Mouse (Mus musculus) liver, embryonic 13.5 days (tissue): ENCODE data around the gene Syndig1. TPM values are rescaled to one million over a fixed set of nuclear protein-coding genes. Genes with fewer than 3 reads are reported as not detected.

ENCODE experiments used
- ATAC-seq: fragments of 200-750 bp; cut with Nextera tagmentation; 2 replicates; pipeline ENCODE4 v1.8.0; 2017; ENCODE audit warnings: low read depth, mild to moderate bottlenecking, moderate number of reproducible peaks, moderate library complexity
- DNase-seq: peaks from one replicate; pipeline ENCODE4 v3.0.0; 2022
- H3K27ac ChIP-seq: fragments of 300-500 bp; sonication (generic); 2 replicates; pipeline ENCODE4 v1.5.1; 2015; ENCODE audit warnings: moderate library complexity, mild to moderate bottlenecking, inconsistent platforms
- H3K27me3 ChIP-seq: fragments of 300-500 bp; sonication (generic); 2 replicates; pipeline ENCODE4 v1.6.1; 2015; ENCODE audit warnings: mild to moderate bottlenecking, inconsistent platforms
- H3K36me3 ChIP-seq: fragments of 300-500 bp; sonication (generic); 2 replicates; pipeline ENCODE4 v1.6.1; 2015; ENCODE audit warnings: mild to moderate bottlenecking, inconsistent platforms
- H3K4me1 ChIP-seq: fragments of 300-500 bp; sonication (generic); replicated peaks from 2 replicates; pipeline ENCODE4 v1.6.1; 2015; ENCODE audit warnings: inconsistent platforms
- H3K4me2 ChIP-seq: fragments of 300-500 bp; sonication (generic); 2 replicates; pipeline ENCODE4 v1.6.1; 2015; ENCODE audit warnings: inconsistent platforms, mild to moderate bottlenecking, moderate library complexity
- H3K4me3 ChIP-seq: fragments of 300-500 bp; sonication (generic); replicated peaks from 2 replicates; pipeline ENCODE4 v1.5.1; 2015; ENCODE audit warnings: mild to moderate bottlenecking, inconsistent platforms
- H3K9ac ChIP-seq: fragments of 300-500 bp; sonication (generic); 2 replicates; pipeline ENCODE4 v1.6.1; 2015; ENCODE audit warnings: mild to moderate bottlenecking, inconsistent platforms
- H3K9me3 ChIP-seq: fragments of 300-500 bp; sonication (generic); replicated peaks from 2 replicates; pipeline ENCODE4 v1.6.1; 2016; ENCODE audit warnings: inconsistent platforms
- WGBS: fragments of 180-500 bp; shearing (Covaris S2); methylation state at CpG from one replicate; pipeline ENCODE4 v1.1.7; 2015; ENCODE audit not compliant: insufficient replicate concordance; 5-methylcytosine and 5-hydroxymethylcytosine counted together
- polyA plus RNA-seq: library from polyadenylated mRNA; unstranded; fragments of >200 nt; fragmentation: Nextera tagmentation; extraction: Ambion mirVana; gene quantifications from 2 replicates; pipeline ENCODE4 v1.2.1, GENCODE M21; 2015

Gene Syndig1
- polyA plus RNA-seq, 1 experiment from 2014 or later = 0.50 TPM

DNA sequence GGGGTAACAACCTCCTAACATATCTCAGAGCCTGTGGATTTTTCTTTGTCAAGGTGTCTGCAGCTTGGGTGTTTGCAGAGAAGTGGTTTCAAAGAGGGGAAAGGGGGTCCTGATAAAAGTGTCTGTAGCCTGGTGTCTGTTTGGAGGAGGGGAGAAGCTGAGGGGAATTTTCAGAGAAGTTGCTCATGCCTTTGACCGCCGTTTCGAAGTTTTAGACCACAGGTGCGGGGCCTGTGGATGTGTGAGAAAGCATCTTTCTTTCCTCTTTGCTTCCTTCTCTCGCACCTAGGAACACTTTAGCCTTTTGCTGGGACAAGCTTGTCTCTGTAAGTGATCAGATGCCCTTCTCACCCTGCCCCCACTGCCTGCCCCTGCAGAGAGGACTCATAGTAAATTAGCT lies 3.3 kb downstream of the Syndig1 start:
- ATAC-seq = no peak
- Histone ChIP-seq H3K9me3 (no peaks in the 10 kb centered on the region), H3K4me1 (no peaks in the 10 kb centered on the region), H3K36me3 (no peaks in the 10 kb centered on the region), H3K27ac (no peak overlapping the region), H3K4me2 (no peak overlapping the region), H3K9ac (no peak overlapping the region), H3K27me3 (peaks cover 43% of the 10 kb centered on the region), H3K4me3 (no peak overlapping the region)
- WGBS = 2% methylated on average over 5 of the region's 5 CpGs
- no peak for DNase-seq

- ATAC-seq = no peak
- Histone ChIP-seq H3K4me2 (no peak overlapping the region), H3K36me3 (no peaks in the 10 kb centered on the region), H3K4me1 (no peaks in the 10 kb centered on the region), H3K27ac (no peak overlapping the region), H3K9me3 (no peaks in the 10 kb centered on the region), H3K4me3 (no peak overlapping the region), H3K9ac (no peak overlapping the region), H3K27me3 (peaks cover 29% of the 10 kb centered on the region)
- WGBS = 67% methylated on average over 1 of the region's 1 CpGs
- DNase-seq = no peak
Measured at GRCm38 (mm10) chr2:149835091-149835490, 6.1 kb downstream of the Syndig1 start.

DNA sequence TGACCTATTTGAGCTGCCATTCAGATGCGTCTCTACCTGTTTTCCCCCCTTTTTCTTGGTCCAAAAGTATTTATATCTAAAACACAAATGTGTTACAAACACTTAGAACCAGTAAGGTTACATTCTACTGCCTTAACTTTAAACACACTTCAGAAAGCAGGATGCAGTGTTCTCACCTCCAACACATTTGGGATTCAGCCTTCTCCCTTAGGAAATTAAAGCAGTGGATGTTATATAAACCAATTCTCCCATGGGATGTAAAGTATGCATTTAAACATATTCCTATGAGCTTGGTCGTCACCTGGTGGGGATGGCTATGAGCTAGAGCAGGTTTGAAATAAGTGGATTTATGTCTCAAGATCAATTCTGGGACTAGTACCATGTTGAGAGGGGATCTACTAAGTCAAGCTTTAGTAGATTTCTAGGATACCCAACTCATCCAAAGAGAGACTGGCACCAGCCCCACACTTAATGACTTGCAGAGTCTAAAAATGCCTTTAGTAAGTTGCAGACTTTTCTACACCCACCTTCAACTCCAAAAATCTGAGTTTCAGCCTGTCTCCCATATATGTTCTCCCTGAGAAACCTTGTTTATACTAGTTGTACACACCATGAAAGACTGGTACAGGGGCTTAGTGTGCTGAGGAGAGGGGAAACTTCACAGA lies 7.6 kb downstream of the Syndig1 start:
- no peak overlapping the region for H3K4me2 ChIP-seq
- 50% methylated on average over 2 of the region's 2 CpGs for WGBS
- no peak for DNase-seq
- no peaks in the 10 kb centered on the region for H3K9me3 ChIP-seq
- H3K9ac ChIP-seq = no peak overlapping the region
- H3K4me1 ChIP-seq = no peaks in the 10 kb centered on the region
- no peaks in the 10 kb centered on the region for H3K36me3 ChIP-seq
- H3K27ac ChIP-seq = no peak overlapping the region
- ATAC-seq = no peak
- no peak overlapping the region for H3K4me3 ChIP-seq
- H3K27me3 ChIP-seq = peaks cover 14% of the 10 kb centered on the region

- ATAC-seq = no peak
- Histone ChIP-seq H3K4me1 (no peaks in the 10 kb centered on the region), H3K27ac (no peak overlapping the region), H3K4me3 (no peak overlapping the region), H3K36me3 (no peaks in the 10 kb centered on the region), H3K27me3 (no peaks in the 10 kb centered on the region), H3K4me2 (no peak overlapping the region), H3K9me3 (no peaks in the 10 kb centered on the region), H3K9ac (no peak overlapping the region)
- DNase-seq = no peak
- WGBS = 57% methylated on average over 2 of the region's 2 CpGs
Measured at GRCm38 (mm10) chr2:149839666-149840065, 10.7 kb downstream of the Syndig1 start.

DNA sequence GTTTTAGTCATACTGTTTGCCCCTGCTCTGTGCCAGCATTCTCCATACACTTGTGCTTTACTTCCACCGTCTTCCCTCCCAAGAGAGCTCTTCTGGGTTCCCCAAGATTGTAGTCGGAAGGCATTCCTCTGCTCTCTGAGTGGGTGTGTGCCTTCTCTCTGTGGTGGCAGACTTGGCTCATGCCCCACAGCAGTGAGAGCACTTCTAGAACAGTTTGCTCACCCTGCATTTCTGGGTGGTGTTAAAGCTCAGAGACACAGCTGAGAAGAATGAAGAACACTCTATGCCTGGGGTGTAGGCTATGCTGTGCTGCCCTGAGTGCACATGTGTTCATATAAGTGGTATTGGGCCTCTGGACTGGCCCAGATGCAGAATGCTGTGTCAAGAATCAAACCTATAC lies 15.6 kb downstream of the Syndig1 start:
- 36% methylated on average over 2 of the region's 2 CpGs for WGBS
- no peak overlapping the region for H3K4me2 ChIP-seq
- ATAC-seq (no peak), DNase-seq (no peak)
- no peak overlapping the region for H3K4me3 ChIP-seq
- H3K36me3 ChIP-seq = no peaks in the 10 kb centered on the region
- no peak overlapping the region for H3K9ac ChIP-seq
- no peaks in the 10 kb centered on the region for H3K9me3 ChIP-seq
- no peaks in the 10 kb centered on the region for H3K27me3 ChIP-seq
- no peak overlapping the region for H3K27ac ChIP-seq
- no peaks in the 10 kb centered on the region for H3K4me1 ChIP-seq

DNA sequence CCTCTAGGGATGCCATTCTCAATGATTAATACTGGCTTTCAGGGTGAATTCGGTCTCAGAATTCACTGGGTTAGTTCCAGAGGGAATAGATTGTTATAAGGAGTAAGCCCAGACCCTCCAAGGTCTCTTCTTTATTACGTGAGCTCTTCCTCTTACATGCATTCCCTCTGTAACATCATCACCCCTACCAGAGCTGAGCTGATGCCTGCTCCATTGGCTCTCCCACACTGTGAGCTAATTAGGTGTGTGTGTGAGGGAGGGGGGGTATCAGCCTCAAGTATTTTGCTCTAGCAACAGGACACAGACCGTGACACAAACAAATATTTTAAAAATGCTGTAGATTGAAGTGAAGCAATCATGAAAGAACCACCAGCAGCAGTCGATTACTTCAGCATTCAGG lies 19.8 kb downstream of the Syndig1 start:
- no peaks in the 10 kb centered on the region for H3K9me3 ChIP-seq
- ATAC-seq = no peak
- no peaks in the 10 kb centered on the region for H3K4me1 ChIP-seq
- H3K27ac ChIP-seq = no peak overlapping the region
- H3K4me3 ChIP-seq = no peak overlapping the region
- WGBS = 40% methylated on average over 4 of the region's 4 CpGs
- no peak overlapping the region for H3K9ac ChIP-seq
- H3K4me2 ChIP-seq = no peak overlapping the region
- no peak for DNase-seq
- no peaks in the 10 kb centered on the region for H3K27me3 ChIP-seq
- no peaks in the 10 kb centered on the region for H3K36me3 ChIP-seq

DNA sequence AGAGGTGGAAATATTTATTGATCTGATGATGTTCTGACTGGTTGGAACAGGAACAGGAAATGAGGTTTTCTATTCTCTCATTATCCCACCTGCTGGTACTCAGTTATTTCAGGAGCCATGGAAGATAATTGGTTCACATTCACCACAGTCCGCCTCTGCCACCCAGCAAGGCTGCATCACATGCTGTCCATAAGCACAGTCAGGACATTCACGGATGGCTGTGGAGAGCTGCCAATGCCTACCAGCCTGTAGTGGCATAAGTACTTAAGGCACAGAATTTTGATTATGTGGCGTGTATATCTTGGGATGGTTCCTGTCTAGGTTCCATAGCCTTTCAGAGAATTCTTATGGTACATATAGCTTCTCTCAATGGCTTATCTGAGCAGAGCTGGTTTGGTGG lies 32.0 kb downstream of the Syndig1 start:
- H3K4me1 ChIP-seq = no peaks in the 10 kb centered on the region
- ATAC-seq (no peak), DNase-seq (no peak)
- H3K27ac ChIP-seq = no peak overlapping the region
- H3K9ac ChIP-seq = no peak overlapping the region
- H3K9me3 ChIP-seq = no peaks in the 10 kb centered on the region; the same call in 1 of the 2 replicates
- no peak overlapping the region for H3K4me3 ChIP-seq
- H3K27me3 ChIP-seq = no peaks in the 10 kb centered on the region
- no peaks in the 10 kb centered on the region for H3K36me3 ChIP-seq
- 71% methylated on average over 3 of the region's 3 CpGs for WGBS
- no peak overlapping the region for H3K4me2 ChIP-seq

GRCm38 (mm10) chr2:149865914-149866435 lies 37.0 kb downstream of the Syndig1 start:
- ATAC-seq (no peak), DNase-seq (no peak)
- no peaks in the 10 kb centered on the region for H3K36me3 ChIP-seq
- WGBS = 61% methylated on average over 5 of the region's 5 CpGs
- no peak overlapping the region for H3K9ac ChIP-seq
- no peak overlapping the region for H3K27ac ChIP-seq
- no peak overlapping the region for H3K4me3 ChIP-seq
- H3K4me2 ChIP-seq = no peak overlapping the region
- no peaks in the 10 kb centered on the region; the same call in 1 of the 2 replicates for H3K9me3 ChIP-seq
- H3K4me1 ChIP-seq = no peaks in the 10 kb centered on the region
- no peaks in the 10 kb centered on the region for H3K27me3 ChIP-seq

- H3K4me2 ChIP-seq = no peak overlapping the region
- H3K4me3 ChIP-seq = no peak overlapping the region
- no peak overlapping the region for H3K27ac ChIP-seq
- H3K9ac ChIP-seq = no peak overlapping the region
- no peaks in the 10 kb centered on the region for H3K4me1 ChIP-seq
- H3K9me3 ChIP-seq = no peaks in the 10 kb centered on the region; the same call in 1 of the 2 replicates
- 49% methylated on average over 2 of the region's 2 CpGs for WGBS
- DNase-seq (no peak), ATAC-seq (no peak)
- no peaks in the 10 kb centered on the region for H3K36me3 ChIP-seq
- H3K27me3 ChIP-seq = no peaks in the 10 kb centered on the region
Measured at GRCm38 (mm10) chr2:149870496-149870895, 41.5 kb downstream of the Syndig1 start.

DNA sequence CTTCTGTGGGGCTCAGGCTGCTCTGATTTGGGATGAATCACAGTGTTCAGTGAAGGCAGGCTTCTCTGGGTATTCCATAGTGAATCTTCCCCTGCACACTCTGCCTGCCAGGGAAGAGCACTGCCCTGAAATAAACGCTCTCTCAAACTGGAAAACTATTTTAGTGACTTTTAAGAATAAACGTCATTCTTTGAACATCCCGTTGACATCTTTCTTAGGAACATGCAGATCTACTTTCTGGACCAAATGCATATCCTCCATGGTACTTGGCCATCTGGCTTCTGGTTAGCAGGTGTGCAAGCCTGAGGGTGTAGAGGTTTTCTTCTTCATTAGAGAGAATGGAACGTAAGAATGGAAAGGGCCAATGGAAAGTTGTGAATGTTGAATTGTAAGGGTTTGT lies 43.5 kb downstream of the Syndig1 start:
- Histone ChIP-seq H3K4me1 (no peaks in the 10 kb centered on the region), H3K9ac (no peak overlapping the region), H3K9me3 (no peaks in the 10 kb centered on the region), H3K27me3 (no peaks in the 10 kb centered on the region), H3K4me3 (no peak overlapping the region), H3K4me2 (no peak overlapping the region), H3K36me3 (no peaks in the 10 kb centered on the region), H3K27ac (no peak overlapping the region)
- DNase-seq (no peak), ATAC-seq (no peak)
- 62% methylated on average over 4 of the region's 4 CpGs for WGBS

GRCm38 (mm10) chr2:149873346-149873745 lies 44.3 kb downstream of the Syndig1 start:
- ATAC-seq (no peak), DNase-seq (no peak)
- no peaks in the 10 kb centered on the region for H3K9me3 ChIP-seq
- no peak overlapping the region for H3K9ac ChIP-seq
- no peak overlapping the region for H3K4me3 ChIP-seq
- no peak overlapping the region for H3K27ac ChIP-seq
- no peaks in the 10 kb centered on the region for H3K36me3 ChIP-seq
- no peak overlapping the region for H3K4me2 ChIP-seq
- H3K4me1 ChIP-seq = no peaks in the 10 kb centered on the region
- H3K27me3 ChIP-seq = no peaks in the 10 kb centered on the region
- 63% methylated on average over 3 of the region's 3 CpGs for WGBS

- DNase-seq (no peak), ATAC-seq (no peak)
- H3K4me1 ChIP-seq = no peaks in the 10 kb centered on the region
- H3K36me3 ChIP-seq = no peaks in the 10 kb centered on the region
- no peaks in the 10 kb centered on the region for H3K27me3 ChIP-seq
- WGBS = 35% methylated on average over 2 of the region's 2 CpGs
- H3K4me3 ChIP-seq = no peak overlapping the region
- H3K9me3 ChIP-seq = no peaks in the 10 kb centered on the region
- no peak overlapping the region for H3K9ac ChIP-seq
- H3K4me2 ChIP-seq = no peak overlapping the region
- no peak overlapping the region for H3K27ac ChIP-seq
Measured at GRCm38 (mm10) chr2:149877954-149878353, 48.9 kb downstream of the Syndig1 start.
